Mouse (Mus musculus) liver, embryonic 15.5 days (tissue): Measurements from ENCODE around the gene Nop14. TPM values are rescaled to one million over a fixed set of nuclear protein-coding genes. Genes with fewer than 3 reads are reported as not detected.

ENCODE experiments used
- ATAC-seq: fragments of 200-750 bp; cut with Nextera tagmentation; 2 replicates; pipeline ENCODE4 v1.8.0; 2017; ENCODE audit warnings: moderate number of reproducible peaks, mild to moderate bottlenecking, moderate library complexity; ENCODE audit not compliant: insufficient read depth
- H3K27ac ChIP-seq: fragments of 300-500 bp; sonication (generic); replicated peaks from 2 replicates; pipeline ENCODE4 v1.5.1; 2015; ENCODE audit warnings: mild to moderate bottlenecking, inconsistent platforms
- H3K27me3 ChIP-seq: fragments of 300-500 bp; sonication (generic); 2 replicates; pipeline ENCODE4 v1.6.1; 2015; ENCODE audit warnings: mild to moderate bottlenecking, inconsistent platforms
- H3K36me3 ChIP-seq: fragments of 300-500 bp; sonication (generic); replicated peaks from 2 replicates; pipeline ENCODE4 v1.6.1; 2015; ENCODE audit warnings: moderate library complexity, mild to moderate bottlenecking, inconsistent platforms
- H3K4me1 ChIP-seq: fragments of 300-500 bp; sonication (generic); replicated peaks from 2 replicates; pipeline ENCODE4 v1.6.1; 2015; ENCODE audit warnings: inconsistent platforms
- H3K4me2 ChIP-seq: fragments of 300-500 bp; sonication (generic); 2 replicates; pipeline ENCODE4 v1.6.1; 2015; ENCODE audit warnings: moderate library complexity, mild to moderate bottlenecking, inconsistent platforms
- H3K4me3 ChIP-seq: fragments of 300-500 bp; sonication (generic); replicated peaks from 2 replicates; pipeline ENCODE4 v1.5.1; 2015; ENCODE audit warnings: mild to moderate bottlenecking, inconsistent platforms
- H3K9ac ChIP-seq: fragments of 300-500 bp; sonication (generic); 2 replicates; pipeline ENCODE4 v1.6.1; 2015; ENCODE audit warnings: moderate library complexity, mild to moderate bottlenecking, inconsistent platforms
- H3K9me3 ChIP-seq: fragments of 300-500 bp; sonication (generic); replicated peaks from 2 replicates; pipeline ENCODE4 v1.6.1; 2016; ENCODE audit warnings: inconsistent platforms
- WGBS: fragments of 180-500 bp; shearing (Covaris S2); methylation state at CpG from one replicate; pipeline ENCODE4 v1.1.7; 2015; ENCODE audit warnings: mixed read lengths; ENCODE audit not compliant: insufficient replicate concordance; 5-methylcytosine and 5-hydroxymethylcytosine counted together
- polyA plus RNA-seq: library from polyadenylated mRNA; unstranded; fragments of >200 nt; fragmentation: Nextera tagmentation; extraction: Ambion mirVana; gene quantifications from 2 replicates; pipeline ENCODE4 v1.2.1, GENCODE M21; 2015

Nop14 gene
- polyA plus RNA-seq, 1 experiment from 2014 or later: 11.3 TPM

- H3K36me3 ChIP-seq: peaks cover 76% of the 10 kb centered on the region
These were observed 5.1 kb downstream of the Nop14 start for GRCm38 (mm10) chr5:34654881-34655280.

GRCm38 (mm10) chr5:34652961-34653360, 7.0 kb downstream of the Nop14 start:
- WGBS: 55% methylated on average over 5 of the region's 5 CpGs
- Histone ChIP-seq H3K27me3 (no peaks in the 10 kb centered on the region), H3K4me3 (no peak overlapping the region), H3K9ac (no peak overlapping the region), H3K36me3 (peaks cover 91% of the 10 kb centered on the region), H3K27ac (no peak overlapping the region), H3K4me1 (peaks cover 13% of the 10 kb centered on the region), H3K9me3 (no peaks in the 10 kb centered on the region), H3K4me2 (no peak overlapping the region)
- ATAC-seq: no peak

More at GRCm38 (mm10) chr5:34654881-34655280, 5.1 kb downstream of the Nop14 start:
- no peak overlapping the region for H3K4me2 ChIP-seq
- H3K4me1 ChIP-seq: peaks cover 28% of the 10 kb centered on the region
- no peak overlapping the region for H3K27ac ChIP-seq
- ATAC-seq: no peak
- H3K27me3 ChIP-seq: no peaks in the 10 kb centered on the region
- no peak overlapping the region for H3K9ac ChIP-seq
- no peaks in the 10 kb centered on the region for H3K9me3 ChIP-seq
- WGBS: 77% methylated on average over 9 of the region's 9 CpGs
- no peak overlapping the region for H3K4me3 ChIP-seq

DNA sequence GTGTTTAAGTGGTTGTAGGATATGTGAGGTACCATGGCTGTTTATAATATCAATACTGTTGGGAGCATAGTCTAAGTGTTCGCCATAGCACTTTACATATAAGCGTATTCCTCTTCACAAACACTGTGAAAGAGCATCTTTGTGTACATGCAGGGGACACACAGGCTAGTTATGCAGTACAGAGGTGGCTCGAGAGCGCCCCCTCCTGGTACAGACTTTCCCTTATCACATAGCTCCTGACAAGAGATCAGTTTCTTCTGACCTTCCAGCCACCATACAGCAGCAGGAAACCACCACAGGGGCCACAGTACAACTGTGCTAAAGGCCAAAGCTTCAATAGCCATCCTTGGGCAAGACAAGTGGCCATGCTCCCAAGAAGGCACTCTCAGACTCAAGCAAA, 12.4 kb downstream of the Nop14 start:
- Histone ChIP-seq H3K9ac (no peak overlapping the region), H3K27me3 (no peaks in the 10 kb centered on the region), H3K36me3 (peaks cover 98% of the 10 kb centered on the region), H3K9me3 (no peaks in the 10 kb centered on the region), H3K4me3 (no peak overlapping the region), H3K4me2 (no peak overlapping the region), H3K4me1 (no peaks in the 10 kb centered on the region), H3K27ac (no peak overlapping the region)
- 43% methylated on average over 4 of the region's 4 CpGs for WGBS
- ATAC-seq: no peak

GRCm38 (mm10) chr5:34642932-34643331, 17.0 kb downstream of the Nop14 start:
- ATAC-seq: peak; percentile 49
- Histone ChIP-seq H3K27me3 (no peaks in the 10 kb centered on the region), H3K4me2 (no peak overlapping the region), H3K9me3 (no peaks in the 10 kb centered on the region), H3K27ac (no peak overlapping the region), H3K4me3 (no peak overlapping the region), H3K9ac (no peak overlapping the region), H3K36me3 (peaks cover 94% of the 10 kb centered on the region), H3K4me1 (peaks cover under 1% of the 10 kb centered on the region; the same call in 1 of the 2 replicates)
- WGBS: 75% methylated on average over 5 of the region's 5 CpGs

GRCm38 (mm10) chr5:34641991-34642390, 18.0 kb downstream of the Nop14 start:
- no peaks in the 10 kb centered on the region for H3K27me3 ChIP-seq
- no peak overlapping the region for H3K4me2 ChIP-seq
- no peak for ATAC-seq
- H3K36me3 ChIP-seq: peaks cover 85% of the 10 kb centered on the region
- H3K27ac ChIP-seq: no peak overlapping the region
- no peak overlapping the region for H3K4me3 ChIP-seq
- WGBS: 62% methylated on average over 3 of the region's 3 CpGs
- H3K9me3 ChIP-seq: no peaks in the 10 kb centered on the region
- peaks cover 10% of the 10 kb centered on the region for H3K4me1 ChIP-seq
- H3K9ac ChIP-seq: no peak overlapping the region

DNA sequence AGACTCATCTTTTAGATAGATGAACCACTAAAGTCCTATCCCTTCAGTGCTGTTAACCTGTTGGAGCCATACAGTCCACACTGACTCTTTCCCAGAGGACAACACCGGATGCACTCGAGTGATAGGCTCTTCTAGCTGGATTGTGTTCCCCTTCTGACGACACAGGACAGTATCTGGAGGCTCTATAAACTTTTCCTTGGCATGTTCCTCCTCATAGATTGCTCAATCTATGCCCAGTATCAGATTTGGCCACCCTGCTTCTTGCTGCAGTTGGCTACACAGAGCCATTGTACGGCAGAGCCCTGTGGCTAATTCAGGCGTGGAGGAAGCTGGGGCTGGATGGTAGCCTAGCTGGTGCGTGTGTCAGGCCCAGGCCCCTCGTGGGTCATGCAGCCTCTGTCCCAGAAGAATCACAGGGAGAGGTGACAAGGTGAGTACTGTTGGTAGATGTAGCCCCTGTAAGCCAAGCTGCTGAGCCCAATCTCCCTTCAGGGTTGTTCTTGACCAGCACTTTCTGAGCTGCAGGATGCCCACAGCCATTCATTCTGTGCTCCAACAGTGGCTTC, 22.3 kb downstream of the Nop14 start:
- 65% methylated on average over 7 of the region's 7 CpGs for WGBS
- peak overlapping the region; percentile 73 for H3K4me3 ChIP-seq

DNA sequence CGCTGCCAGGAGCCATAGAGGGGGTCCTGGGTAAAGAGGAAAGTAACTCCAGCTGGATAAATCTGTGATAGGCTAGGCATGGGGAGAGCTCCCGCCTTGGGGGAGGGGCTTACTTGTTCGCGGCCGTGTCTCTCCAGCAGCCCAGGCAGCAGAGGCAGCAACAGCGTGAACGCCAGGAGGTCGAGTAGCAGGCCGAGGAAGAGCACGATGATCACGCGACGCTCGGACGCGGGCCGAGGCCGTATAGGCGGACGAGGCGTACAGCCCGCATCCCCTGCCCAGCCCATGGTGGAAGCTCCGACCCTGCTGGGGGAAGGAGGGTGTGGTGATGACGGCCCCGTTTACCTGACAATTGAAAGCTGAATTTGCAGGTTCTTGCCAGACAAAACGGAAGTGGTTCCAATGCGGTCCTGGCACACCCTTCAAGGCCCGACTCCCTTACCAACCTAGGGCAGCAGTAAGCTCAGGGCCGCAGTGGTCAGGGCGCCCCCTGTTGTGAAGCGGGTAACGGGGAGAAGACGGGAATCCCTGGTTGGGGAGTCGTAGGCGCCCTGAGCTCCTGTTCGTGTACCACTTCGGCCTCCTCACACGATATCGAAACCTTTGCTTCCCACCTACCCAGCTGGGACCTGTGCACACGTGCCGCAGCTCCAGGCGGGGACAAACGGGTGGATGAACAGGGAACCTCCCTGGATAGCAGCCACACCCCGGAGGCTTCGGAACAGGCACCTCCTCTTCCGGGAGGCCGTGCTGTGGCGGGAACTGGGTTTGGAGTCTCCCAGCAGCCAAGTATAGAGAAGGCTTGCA, 23.3 kb downstream of the Nop14 start, which contains the start of gene Mfsd10:
Gene Mfsd10, minus strand, starts transcription at position 732 of the 807 bp plus-strand sequence.
- Histone ChIP-seq H3K9ac (peak within 1 kb of the TSS; percentile 77), H3K36me3 (peaks cover 80% of the 10 kb centered on the region), H3K4me1 (peaks cover 58% of the 10 kb centered on the region), H3K4me2 (peak within 1 kb of the TSS; percentile 99), H3K9me3 (no peaks in the 10 kb centered on the region), H3K4me3 (peak within 1 kb of the TSS; percentile 73), H3K27me3 (no peaks in the 10 kb centered on the region), H3K27ac (peak within 1 kb of the TSS; percentile 87)
- ATAC-seq: peak; percentile 81
- WGBS: under 1% methylated on average over 48 of the region's 48 CpGs

More for the DNA sequence above, 22.3 kb downstream of the Nop14 start:
- peak overlapping the region; percentile 87 for H3K27ac ChIP-seq
- H3K9me3 ChIP-seq: no peaks in the 10 kb centered on the region
- peaks cover 74% of the 10 kb centered on the region for H3K36me3 ChIP-seq
- H3K4me1 ChIP-seq: peaks cover 52% of the 10 kb centered on the region
- H3K4me2 ChIP-seq: peak overlapping the region; percentile 99
- peak overlapping the region; percentile 77; the same call in 1 of the 2 replicates for H3K9ac ChIP-seq
- H3K27me3 ChIP-seq: no peaks in the 10 kb centered on the region
- ATAC-seq: no peak

DNA sequence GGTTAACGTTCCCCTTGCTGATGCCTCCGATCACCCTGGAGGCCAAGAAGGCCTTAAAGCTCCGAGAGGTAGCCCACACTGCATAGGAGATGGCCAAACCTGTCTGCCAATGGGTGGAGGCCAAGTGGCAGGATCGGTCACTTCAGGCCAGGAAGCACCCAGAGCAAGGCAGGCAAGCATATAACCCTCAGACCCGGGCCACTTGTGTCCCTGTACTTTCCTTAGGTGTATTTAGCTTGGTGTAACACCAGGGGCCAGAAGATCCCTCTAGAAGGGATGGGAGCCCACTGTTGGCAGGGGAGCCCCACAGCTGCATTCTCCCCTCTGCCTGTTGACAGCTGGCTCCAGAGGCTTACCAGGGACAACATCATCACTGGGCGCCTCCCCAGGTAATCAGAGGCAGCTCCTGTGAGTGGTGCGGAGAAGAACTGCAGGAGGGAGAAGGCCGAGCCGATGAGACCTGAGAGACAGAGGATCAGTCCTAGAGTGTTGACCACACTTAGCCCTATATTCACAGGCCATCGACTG, 24.2 kb downstream of the Nop14 start:
- 55% methylated on average over 10 of the region's 10 CpGs for WGBS
- H3K9me3 ChIP-seq: no peaks in the 10 kb centered on the region
- H3K27ac ChIP-seq: peak overlapping the region; percentile 87
- peaks cover 58% of the 10 kb centered on the region for H3K4me1 ChIP-seq
- no peaks in the 10 kb centered on the region for H3K27me3 ChIP-seq
- ATAC-seq: no peak
- H3K36me3 ChIP-seq: peaks cover 80% of the 10 kb centered on the region
- peak overlapping the region; percentile 77; the same call in 1 of the 2 replicates for H3K9ac ChIP-seq
- peak overlapping the region; percentile 99 for H3K4me2 ChIP-seq
- H3K4me3 ChIP-seq: peak overlapping the region; percentile 73

- H3K36me3 ChIP-seq: peaks cover 80% of the 10 kb centered on the region
- no peaks in the 10 kb centered on the region for H3K9me3 ChIP-seq
- peaks cover 58% of the 10 kb centered on the region for H3K4me1 ChIP-seq
- no peak for ATAC-seq
- H3K4me2 ChIP-seq: peak overlapping the region; percentile 99
- H3K27me3 ChIP-seq: no peaks in the 10 kb centered on the region
- peak overlapping the region; percentile 87 for H3K27ac ChIP-seq
- H3K4me3 ChIP-seq: peak overlapping the region; percentile 73; the same call in 1 of the 2 replicates
- WGBS: 53% methylated on average over 13 of the region's 13 CpGs
- peak overlapping the region; percentile 25 for H3K9ac ChIP-seq
These were observed 25.1 kb downstream of the Nop14 start for GRCm38 (mm10) chr5:34634746-34635400.

- no peak overlapping the region for H3K9ac ChIP-seq
- 72% methylated on average over 4 of the region's 4 CpGs for WGBS
- H3K9me3 ChIP-seq: no peaks in the 10 kb centered on the region
- H3K27ac ChIP-seq: 0 out of 2 replicates have a peak overlapping the region, but pooled peaks have one; percentile 87
- no peak overlapping the region for H3K4me3 ChIP-seq
- ATAC-seq: no peak
- peaks cover 80% of the 10 kb centered on the region for H3K36me3 ChIP-seq
- 0 out of 2 replicates have a peak overlapping the region, but pooled peaks have one; percentile 3 for H3K4me2 ChIP-seq
- H3K27me3 ChIP-seq: no peaks in the 10 kb centered on the region
- peaks cover 58% of the 10 kb centered on the region for H3K4me1 ChIP-seq
These were observed 26.3 kb downstream of the Nop14 start for GRCm38 (mm10) chr5:34633641-34634040.
